18 mouse cellular contexts compared by ENCODE assay signal in the genomic region with DNA sequence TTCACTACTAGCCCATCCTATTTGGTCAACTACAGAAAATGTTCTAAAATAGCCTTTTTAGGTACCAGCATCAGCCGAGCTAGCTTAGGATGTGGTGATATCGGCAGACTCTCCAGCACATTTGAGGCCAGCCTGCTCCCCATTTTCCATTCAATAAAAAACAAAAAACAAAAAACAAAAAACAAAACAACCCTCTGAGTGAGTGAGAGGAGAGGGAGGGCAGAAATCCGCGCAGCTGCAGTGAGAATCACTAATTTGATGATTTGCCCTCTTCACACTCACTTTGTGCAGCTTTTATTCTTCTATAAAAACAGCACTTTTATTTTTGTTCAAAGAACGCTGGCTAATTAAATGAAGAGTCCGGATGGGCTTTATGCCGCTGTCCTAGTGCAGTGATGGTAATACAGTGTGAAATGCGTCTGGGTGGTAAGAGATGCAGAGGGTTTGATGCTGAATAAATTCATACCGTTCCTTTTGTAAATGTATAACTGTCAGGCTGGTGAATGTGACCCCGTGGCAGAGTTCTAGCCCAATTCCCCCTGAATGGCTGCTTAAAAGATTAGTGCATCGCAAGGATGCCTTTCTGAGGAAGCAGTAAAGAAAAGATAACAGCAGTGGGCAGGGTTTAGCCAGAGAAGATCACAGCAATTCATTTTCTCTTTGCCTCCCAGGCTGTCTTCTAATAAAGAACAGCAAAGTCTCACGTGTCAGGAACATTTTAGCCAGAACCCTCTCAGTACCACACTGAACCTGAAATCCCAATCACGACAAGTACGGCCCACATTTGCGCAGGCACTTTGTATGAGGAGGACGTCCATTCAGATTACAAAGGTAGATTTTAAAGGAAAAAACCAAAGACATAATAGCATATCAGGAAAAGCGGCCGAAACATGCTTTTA.
DNase-seq lines count a peak whose midpoint lies in the region; ATAC-seq lines count a peak whose summit lies in the region.
"Had no signal": no experiment of that assay in that cellular context is flagged by ENCODE, and none has a peak within 500 bp of the region (broad histone marks: within the 10 kb centered on the region; RNA-seq: fewer than 3 reads in every experiment).

No protein-coding gene starts in this region.

- peak overlapping the region; percentile 16; the same call in 1 of the 2 replicates for H3K4me2 ChIP-seq in forebrain, embryonic 11.5 days (ENCODE audit: low read depth, low read length, severe bottlenecking)
- H3K4me2 ChIP-seq in hindbrain, embryonic 16.5 days (ENCODE audit: low read length), result peak overlapping the region; percentile 24
- 0 out of 2 replicates have a peak overlapping the region, but pooled peaks have one; percentile 16 for H3K4me2 ChIP-seq in midbrain, embryonic 16.5 days (ENCODE audit: low read length)
- H3K4me2 ChIP-seq: embryonic facial prominence, embryonic 15.5 days; heart, embryonic 13.5 days; liver, embryonic 13.5 days had no signal

- H3K27me3 ChIP-seq in forebrain, embryonic 11.5 days (ENCODE audit: control insufficient read depth, insufficient read depth, low read length), result peaks cover 21% of the 10 kb centered on the region
- H3K27me3 ChIP-seq in forebrain, embryonic 10.5 days (ENCODE audit: poor library complexity, severe bottlenecking), result peaks cover 65% of the 10 kb centered on the region
- H3K27me3 ChIP-seq in hindbrain, embryonic 16.5 days (replicated peaks; ENCODE audit: control insufficient read depth, insufficient read depth, low read length), result no peaks in the 10 kb centered on the region
- H3K27me3 ChIP-seq in midbrain, embryonic 16.5 days (ENCODE audit: control insufficient read depth, insufficient read depth, low read depth, low read length), result no peaks in the 10 kb centered on the region
- H3K27me3 ChIP-seq: embryonic facial prominence, embryonic 15.5 days; heart, embryonic 13.5 days; liver, embryonic 13.5 days; megakaryocyte, embryonic 14.5 days had no signal

- no peak overlapping the region for H3K4me3 ChIP-seq in forebrain, embryonic 11.5 days (ENCODE audit: low read depth, low read length)
- H3K4me3 ChIP-seq in forebrain, embryonic 10.5 days, result no peak overlapping the region
- no peak overlapping the region for H3K4me3 ChIP-seq in hindbrain, embryonic 16.5 days (ENCODE audit: low read length)
- no peak overlapping the region for H3K4me3 ChIP-seq in midbrain, embryonic 16.5 days (ENCODE audit: low read depth, low read length)
- H3K4me3 ChIP-seq: embryonic facial prominence, embryonic 15.5 days; heart, embryonic 13.5 days; limb, embryonic 10.5 days; liver, embryonic 13.5 days; megakaryocyte, embryonic 14.5 days had no signal

- peak; percentile 40 for ATAC-seq in forebrain, embryonic 11.5 days (replicated peaks; ENCODE audit: low FRiP score)
- ATAC-seq in common myeloid progenitor, adult 5-6 weeks (replicated peaks; ENCODE audit: low read depth, poor library complexity, severe bottlenecking), result 0 out of 2 replicates have a peak, but pooled peaks have one; percentile 19
- ATAC-seq in hindbrain, embryonic 16.5 days, result no peak
- peak; percentile 55; the same call in 1 of the 2 replicates for ATAC-seq in midbrain, embryonic 16.5 days

- H3K9me3 ChIP-seq in forebrain, embryonic 11.5 days (ENCODE audit: control insufficient read depth, low read length), result no peaks in the 10 kb centered on the region
- no peaks in the 10 kb centered on the region for H3K9me3 ChIP-seq in forebrain, embryonic 10.5 days
- H3K9me3 ChIP-seq in hindbrain, embryonic 16.5 days (ENCODE audit: control insufficient read depth, low read length), result no peaks in the 10 kb centered on the region
- H3K9me3 ChIP-seq in midbrain, embryonic 16.5 days (replicated peaks; ENCODE audit: control insufficient read depth, low read length, poor library complexity, severe bottlenecking), result no peaks in the 10 kb centered on the region
- H3K9me3 ChIP-seq: embryonic facial prominence, embryonic 15.5 days; heart, embryonic 13.5 days; limb, embryonic 10.5 days; liver, embryonic 13.5 days; megakaryocyte, embryonic 14.5 days had no signal

- H3K36me3 ChIP-seq in forebrain, embryonic 11.5 days (ENCODE audit: control insufficient read depth, insufficient read depth, low read length), result no peaks in the 10 kb centered on the region
- H3K36me3 ChIP-seq in forebrain, embryonic 10.5 days (replicated peaks), result peaks cover 6% of the 10 kb centered on the region; the same call in 1 of the 2 replicates
- no peaks in the 10 kb centered on the region for H3K36me3 ChIP-seq in hindbrain, embryonic 16.5 days (ENCODE audit: control insufficient read depth, insufficient read depth, low read length)
- H3K36me3 ChIP-seq in midbrain, embryonic 16.5 days (ENCODE audit: control insufficient read depth, insufficient read depth, low read length), result no peaks in the 10 kb centered on the region
- H3K36me3 ChIP-seq: embryonic facial prominence, embryonic 15.5 days; liver, embryonic 13.5 days had no signal

- intact Hi-C loops in gastrocnemius, postnatal 36 days (cut with DNase I), result no loop called here

- H3K27ac ChIP-seq in forebrain, embryonic 11.5 days (ENCODE audit: low read depth, low read length), result no peak overlapping the region
- H3K27ac ChIP-seq in forebrain, embryonic 10.5 days, result no peak overlapping the region
- 0 out of 2 replicates have a peak overlapping the region, but pooled peaks have one; percentile 12 for H3K27ac ChIP-seq in hindbrain, embryonic 16.5 days (ENCODE audit: low read depth, low read length)
- peak overlapping the region; percentile 40 for H3K27ac ChIP-seq in midbrain, embryonic 16.5 days (ENCODE audit: low read length)
- H3K27ac ChIP-seq: embryonic facial prominence, embryonic 15.5 days; heart, embryonic 13.5 days; limb, embryonic 10.5 days; liver, embryonic 13.5 days had no signal

- H3K9ac ChIP-seq in forebrain, embryonic 11.5 days (ENCODE audit: low read length), result no peak overlapping the region
- 0 out of 2 replicates have a peak overlapping the region, but pooled peaks have one; percentile 33 for H3K9ac ChIP-seq in hindbrain, embryonic 16.5 days (ENCODE audit: low read depth, low read length)
- no peak overlapping the region for H3K9ac ChIP-seq in midbrain, embryonic 16.5 days (ENCODE audit: low read depth, low read length)
- H3K9ac ChIP-seq: embryonic facial prominence, embryonic 15.5 days; heart, embryonic 13.5 days; liver, embryonic 13.5 days had no signal

- DNase-seq in forebrain, embryonic 11.5 days (ENCODE audit: low spot score), result no peak
- no peak for DNase-seq in forebrain, embryonic 10.5 days (ENCODE audit: extremely low spot score, low spot score)
- DNase-seq in gastrocnemius, postnatal 36 days, result no peak
- no peak for DNase-seq in lung, postnatal 25 days (ENCODE audit: low spot score)
- DNase-seq in right cerebral cortex, postnatal 36 days (ENCODE audit: low spot score in 2 of 2), result no peak
- DNase-seq: cerebellum, adult 11-12 months; heart, postnatal 4 days; kidney, adult 11 months; kidney, postnatal 25 days; liver, embryonic 13.5 days; thymus, postnatal 25 days had no signal

- WGBS in forebrain, embryonic 11.5 days, result 29% methylated on average over 18 of the region's 18 CpGs
- 48% methylated on average over 18 of the region's 18 CpGs for WGBS in forebrain, embryonic 10.5 days
- 46% methylated on average over 18 of the region's 18 CpGs for WGBS in hindbrain, embryonic 16.5 days
- 16% methylated on average over 18 of the region's 18 CpGs for WGBS in midbrain, embryonic 16.5 days

- peaks cover 4% of the 10 kb centered on the region; the same call in 1 of the 2 replicates for H3K4me1 ChIP-seq in forebrain, embryonic 11.5 days (replicated peaks; ENCODE audit: control insufficient read depth, insufficient read depth, low read length)
- H3K4me1 ChIP-seq in forebrain, embryonic 10.5 days, result peaks cover 45% of the 10 kb centered on the region
- peaks cover 7% of the 10 kb centered on the region for H3K4me1 ChIP-seq in hindbrain, embryonic 16.5 days (ENCODE audit: control insufficient read depth, insufficient read depth, low read depth, low read length)
- H3K4me1 ChIP-seq in midbrain, embryonic 16.5 days (ENCODE audit: control insufficient read depth, insufficient read depth, low read length), result peaks cover 33% of the 10 kb centered on the region
- H3K4me1 ChIP-seq: embryonic facial prominence, embryonic 15.5 days had no signal

Comparison
In these comparisons a context has a peak if more than half of its experiments do, and no peak if none do; other contexts are left out.
1. H3K27ac ChIP-seq: peak in hindbrain, embryonic 16.5 days (single experiment) and midbrain, embryonic 16.5 days (single experiment); none in forebrain, embryonic 11.5 days (single experiment) and forebrain, embryonic 10.5 days (single experiment).
2. Peak in every context shown above with its lines, with median percentiles within 50 percentile points of each other: H3K4me2 ChIP-seq.